Mouse (Mus musculus) CH12.LX (cell line): ENCODE measurements at regions not wholly inside any gene's neighbourhood (a gene's known extent, or its start where the extent isn't known, plus 50 kb on each side); places are given as distances from the start of the nearest gene placed in this dataset.

Experiments
- DNase-seq: peaks from one replicate; pipeline ENCODE4 v3.0.0-alpha.2; 2013; ENCODE audit errors: extremely low read depth
- H3K27ac ChIP-seq: 2 replicates; pipeline ENCODE4 v1.5.1; 2012; ENCODE audit warnings: low read depth, mild to moderate bottlenecking, control low read depth, moderate library complexity; ENCODE audit not compliant: insufficient read depth
- H3K27me3 ChIP-seq: replicated peaks from 2 replicates; pipeline ENCODE3; 2012; ENCODE audit warnings: inconsistent platforms
- H3K36me3 ChIP-seq, 2 experiments: replicated peaks in 1 of 2; 2 replicates each; pipeline versions ENCODE3 to v1.6.1; 2012; ENCODE audit warnings: inconsistent platforms in 1 of 2, low read length in 1 of 2, mild to moderate bottlenecking in 1 of 2, mixed read lengths in 1 of 2, moderate library complexity in 1 of 2; ENCODE audit not compliant: control insufficient read depth in 1 of 2, insufficient read depth in 1 of 2
- H3K4me1 ChIP-seq, 2 experiments: 2 replicates each; pipeline ENCODE4 v1.6.1; 2012; ENCODE audit warnings: inconsistent platforms in 1 of 2, moderate library complexity in 1 of 2; ENCODE audit not compliant: insufficient read depth in 2 of 2, control insufficient read depth in 1 of 2
- H3K4me2 ChIP-seq: 2 replicates; pipeline ENCODE4 v1.6.1; 2012; ENCODE audit warnings: low read depth, mild to moderate bottlenecking, control low read depth; ENCODE audit not compliant: poor library complexity, insufficient read depth, severe bottlenecking
- H3K4me3 ChIP-seq, 3 experiments: fragments of 150-350 bp in 1 of 3; sonication (generic) in 1 of 3; replicated peaks in 1 of 3; 2 replicates each; pipeline versions ENCODE3 to v1.5.1; 2011 to 2012; ENCODE audit warnings: low read depth in 2 of 3, low read length in 2 of 3, mild to moderate bottlenecking in 2 of 3, moderate library complexity in 2 of 3, control low read depth in 1 of 3, improper control_type of control experiment in 1 of 3, inconsistent platforms in 1 of 3, mixed read lengths in 1 of 3; ENCODE audit not compliant: poor library complexity in 1 of 3
- H3K79me2 ChIP-seq: replicated peaks from 2 replicates; pipeline ENCODE4 v1.6.1; 2012; ENCODE audit warnings: mild to moderate bottlenecking, moderate library complexity; ENCODE audit not compliant: control insufficient read depth, poor library complexity, insufficient read depth, severe bottlenecking; ENCODE audit errors: extremely low read depth
- H3K9ac ChIP-seq: 2 replicates; pipeline ENCODE4 v1.6.1; 2012; ENCODE audit warnings: low read depth, mild to moderate bottlenecking, control low read depth, moderate library complexity; ENCODE audit not compliant: insufficient read depth
- H3K9me3 ChIP-seq: replicated peaks from 2 replicates; pipeline ENCODE3; 2012; ENCODE audit warnings: low read length, inconsistent platforms, mixed read lengths
- BHLHE40 ChIP-seq: IDR thresholded peaks from 2 replicates; pipeline ENCODE4 v1.6.1; 2011; ENCODE audit warnings: mild to moderate bottlenecking, low read depth, low read length, improper control_type of control experiment
- CHD1 ChIP-seq: IDR thresholded peaks from 2 replicates; pipeline ENCODE4 v1.6.1; 2012; ENCODE audit warnings: low read depth, low read length, improper control_type of control experiment, inconsistent platforms
- ELF1 ChIP-seq: IDR thresholded peaks from 2 replicates; pipeline ENCODE4 v1.6.1; 2014; ENCODE audit warnings: low read depth, mild to moderate bottlenecking, inconsistent platforms, low read length, improper control_type of control experiment
- ETS1 ChIP-seq: conservative IDR thresholded peaks from 2 replicates; pipeline ENCODE4 v1.6.1; 2012; ENCODE audit warnings: low read depth, mild to moderate bottlenecking, inconsistent platforms, low read length, improper control_type of control experiment, moderate library complexity
- GABPA ChIP-seq: IDR thresholded peaks from 2 replicates; pipeline ENCODE4 v1.6.1; 2012; ENCODE audit warnings: low read depth, low read length, improper control_type of control experiment, inconsistent platforms; ENCODE audit not compliant: insufficient replicate concordance
- HCFC1 ChIP-seq: IDR thresholded peaks from 2 replicates; pipeline ENCODE4 v1.6.1; 2012; ENCODE audit warnings: low read depth, mild to moderate bottlenecking, inconsistent platforms, low read length, improper control_type of control experiment
- JUN ChIP-seq: IDR thresholded peaks from 2 replicates; pipeline ENCODE4 v1.6.1; 2011; ENCODE audit warnings: low read depth, mild to moderate bottlenecking, low read length, improper control_type of control experiment, moderate library complexity; ENCODE audit not compliant: insufficient read depth
- MAZ ChIP-seq: IDR thresholded peaks from 2 replicates; pipeline ENCODE4 v1.6.1; 2012; ENCODE audit warnings: low read depth, mild to moderate bottlenecking, inconsistent platforms, low read length, improper control_type of control experiment, moderate library complexity
- MXI1 ChIP-seq: IDR thresholded peaks from 2 replicates; pipeline ENCODE4 v1.6.1; 2011; ENCODE audit warnings: mild to moderate bottlenecking, low read depth, low read length, improper control_type of control experiment
- NELFE ChIP-seq: IDR thresholded peaks from 2 replicates; pipeline ENCODE4 v1.6.1; 2011; ENCODE audit warnings: low read depth, low read length, improper control_type of control experiment
- NRF1 ChIP-seq: IDR thresholded peaks from 2 replicates; pipeline ENCODE4 v1.6.1; 2014; ENCODE audit warnings: low read depth, mild to moderate bottlenecking, inconsistent platforms, low read length, improper control_type of control experiment, moderate library complexity
- RAD21 ChIP-seq: IDR thresholded peaks from 2 replicates; pipeline ENCODE4 v1.6.1; 2011; ENCODE audit warnings: low read depth, mild to moderate bottlenecking, low read length, improper control_type of control experiment, moderate library complexity
- SIN3A ChIP-seq: IDR thresholded peaks from 2 replicates; pipeline ENCODE4 v1.6.1; 2012; ENCODE audit warnings: low read length, improper control_type of control experiment, inconsistent platforms
- SMC3 ChIP-seq: IDR thresholded peaks from 2 replicates; pipeline ENCODE4 v1.6.1; 2011; ENCODE audit warnings: low read depth, low read length, improper control_type of control experiment
- TCF12 ChIP-seq: IDR thresholded peaks from 2 replicates; pipeline ENCODE4 v1.6.1; 2014; ENCODE audit warnings: low read depth, mild to moderate bottlenecking, inconsistent platforms, low read length, improper control_type of control experiment
- USF1 ChIP-seq: IDR thresholded peaks from 2 replicates; pipeline ENCODE4 v1.6.1; 2014; ENCODE audit warnings: low read depth, mild to moderate bottlenecking, inconsistent platforms, low read length, improper control_type of control experiment
- USF2 ChIP-seq: conservative IDR thresholded peaks from 2 replicates; pipeline ENCODE4 v1.6.1; 2011; ENCODE audit warnings: low read depth, low read length, improper control_type of control experiment
- ZKSCAN1 ChIP-seq: IDR thresholded peaks from 2 replicates; pipeline ENCODE4 v1.6.1; 2012; ENCODE audit warnings: low read depth, inconsistent platforms, low read length, improper control_type of control experiment, borderline replicate concordance
- ZMIZ1 ChIP-seq: IDR thresholded peaks from 2 replicates; pipeline ENCODE4 v1.6.1; 2012; ENCODE audit warnings: low read depth, mild to moderate bottlenecking, inconsistent platforms, low read length, improper control_type of control experiment
- dilution Hi-C: fragments of 300-500 bp; cut with MboI; formaldehyde crosslinking; loops from 2 replicates; pipeline ENCODE4 v1.14.3; 2020; ENCODE audit warnings: low sequenced_read_pairs; ENCODE audit not compliant: extremely low pct_unique_long_range_greater_than_20kb, extremely low pct_ligation_motif_present
- in situ Hi-C: fragments of 300-500 bp; cut with MboI; formaldehyde crosslinking; loops from 3 replicates; pipeline ENCODE4 v1.14.3; 2019; ENCODE audit warnings: low sequenced_read_pairs, low pct_ligation_motif_present, low pct_unique_long_range_greater_than_20kb, mixed read lengths

DNA sequence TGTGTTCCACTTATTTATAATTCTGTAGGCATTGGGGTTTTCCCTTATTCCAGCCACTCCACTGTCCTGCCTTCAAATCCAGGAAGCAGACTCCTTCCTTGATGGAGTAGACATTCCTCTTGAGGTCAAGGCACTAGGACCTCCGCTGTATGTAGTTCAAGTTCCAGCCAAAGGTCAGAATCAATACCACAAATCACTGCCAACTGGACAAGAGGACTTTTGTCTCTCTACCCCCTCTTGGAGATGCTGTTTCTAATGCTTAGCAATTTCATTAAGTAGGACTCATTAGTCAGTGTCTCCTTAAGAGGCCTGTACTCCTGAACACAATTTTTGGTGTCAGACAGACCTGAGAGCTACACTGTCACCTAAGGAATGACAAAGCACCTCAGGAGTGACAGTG lies 115.0 kb upstream of the Mpped2 start:
- TF ChIP-seq MAZ (no peak), JUN (no peak), BHLHE40 (no peak), RAD21 (no peak), ELF1 (no peak), MXI1 (no peak), CHD1 (no peak), TCF12 (no peak), USF2 (no peak), ZKSCAN1 (no peak), ETS1 (no peak), HCFC1 (no peak), GABPA (no peak), NRF1 (no peak), USF1 (no peak), SIN3A (no peak)
- TF ChIP-seq, all 38 proteins: peak for 0
- H3K4me3 ChIP-seq, result no peak overlapping the region
- in situ Hi-C loops (no loop called here), dilution Hi-C loops (no loop called here)
- no peak overlapping the region for H3K27ac ChIP-seq
- peaks cover 63% of the 10 kb centered on the region for H3K9me3 ChIP-seq
- no peaks in the 10 kb centered on the region for H3K4me1 ChIP-seq
- H3K79me2 ChIP-seq, result no peaks in the 10 kb centered on the region
- H3K9ac ChIP-seq, result no peak overlapping the region
- DNase-seq, result no peak
- no peaks in the 10 kb centered on the region for H3K36me3 ChIP-seq
- H3K27me3 ChIP-seq, result no peaks in the 10 kb centered on the region
- no peak overlapping the region for H3K4me2 ChIP-seq

DNA sequence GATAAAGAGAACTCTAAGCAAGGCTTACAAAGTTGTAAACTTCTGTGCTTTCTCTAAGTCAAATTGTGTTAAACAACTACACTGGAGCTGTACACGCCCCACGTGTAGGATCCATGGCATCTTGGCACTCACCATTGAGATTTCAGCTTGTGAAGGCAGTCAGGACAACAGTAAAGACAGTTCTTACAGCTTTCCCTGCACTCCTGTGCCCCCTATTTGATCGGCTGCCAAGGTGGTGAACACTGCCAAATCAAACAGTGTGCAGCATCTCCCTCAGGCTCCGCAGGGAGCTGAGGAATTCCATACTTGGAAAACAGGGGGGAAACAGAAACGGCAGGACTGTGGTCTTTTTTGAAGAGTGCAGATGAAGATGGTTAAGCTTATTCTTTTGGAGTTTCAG lies 112.4 kb upstream of the Mpped2 start:
- H3K79me2 ChIP-seq, result no peaks in the 10 kb centered on the region
- peaks cover 65% of the 10 kb centered on the region for H3K9me3 ChIP-seq
- H3K36me3 ChIP-seq, result no peaks in the 10 kb centered on the region
- no peak overlapping the region for H3K4me2 ChIP-seq
- no peaks in the 10 kb centered on the region for H3K4me1 ChIP-seq
- H3K4me3 ChIP-seq, result no peak overlapping the region
- H3K27me3 ChIP-seq, result no peaks in the 10 kb centered on the region
- dilution Hi-C loops, result no loop called here
- in situ Hi-C loops, result no loop called here
- TF ChIP-seq NELFE (no peak), ZMIZ1 (no peak), SMC3 (no peak), GABPA (no peak)
- TF ChIP-seq, all 38 proteins: peak for 0
- no peak overlapping the region for H3K9ac ChIP-seq
- no peak overlapping the region for H3K27ac ChIP-seq
- no peak for DNase-seq
